Mouse (Mus musculus) c-Kit-positive CD71-positive TER-119-positive erythroid progenitor cells, embryonic 14.5 days (primary cell): ENCODE results near the gene Cobll1.

Experiments used
- DNase-seq: peaks from one replicate; pipeline ENCODE4 v3.0.0-alpha.2; 2013; ENCODE audit warnings: low spot score

Gene Cobll1

GRCm38 (mm10) chr2:65145421-65146117 is 93.6 kb downstream of the Cobll1 start:
- no peak for DNase-seq

DNA sequence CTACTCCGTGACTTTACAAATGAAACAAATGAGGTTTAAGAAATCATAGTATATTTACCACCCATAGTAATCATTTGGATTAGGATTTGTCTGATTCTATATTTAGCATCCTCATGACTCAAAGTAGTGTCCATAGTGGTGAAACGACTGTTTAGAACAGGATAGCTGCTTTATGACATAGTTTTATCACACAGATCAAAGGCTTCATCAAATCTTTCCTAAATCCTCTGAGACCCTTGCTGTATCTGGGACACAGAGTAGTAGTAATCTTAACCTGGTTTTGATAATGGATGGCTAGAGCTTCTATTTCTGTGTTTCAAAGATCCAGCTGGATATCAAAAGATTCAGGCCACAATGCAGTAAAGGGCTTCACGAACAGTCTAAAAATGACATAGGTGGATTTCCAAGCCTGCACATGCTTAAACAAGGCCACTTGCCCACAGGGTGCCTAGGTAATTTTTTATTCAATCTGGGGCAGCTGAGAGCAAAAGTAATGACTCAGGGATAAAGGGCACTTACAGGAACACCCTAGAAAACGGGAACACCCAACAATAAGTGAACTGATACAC is 98.0 kb downstream of the Cobll1 start:
- DNase-seq = no peak

DNA sequence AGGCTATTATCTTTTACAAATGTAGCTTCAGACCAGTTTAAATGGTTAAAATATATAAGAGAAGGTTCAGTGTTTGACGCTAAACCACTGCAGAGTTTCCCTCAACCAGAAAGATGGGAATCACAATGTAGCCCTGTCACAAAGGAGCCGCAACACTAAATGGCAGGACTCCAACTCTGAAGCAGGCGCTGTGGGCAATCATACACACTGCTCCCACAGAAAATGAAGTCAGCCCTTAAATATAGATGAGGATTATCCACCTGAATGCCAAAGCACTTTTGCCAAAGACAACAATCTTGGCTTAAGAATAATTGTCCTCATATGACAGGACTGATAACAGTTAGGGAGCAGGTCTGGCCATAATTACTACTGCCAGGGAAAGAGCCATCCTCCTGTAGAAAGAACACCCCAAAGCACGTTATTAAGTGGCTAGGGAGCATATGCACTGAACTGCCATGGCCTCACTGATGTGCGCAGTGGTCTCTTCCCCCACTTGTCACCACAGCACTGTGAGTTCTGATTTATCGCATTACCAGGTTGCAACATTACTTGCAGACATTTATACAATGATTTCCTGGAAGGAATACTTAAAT is 98.8 kb downstream of the Cobll1 start:
- DNase-seq = no peak

- no peak for DNase-seq
Measured at GRCm38 (mm10) chr2:65139606-65140329, 99.4 kb downstream of the Cobll1 start.

- DNase-seq = no peak
Measured at GRCm38 (mm10) chr2:65138992-65139391, 100.2 kb downstream of the Cobll1 start.

DNA sequence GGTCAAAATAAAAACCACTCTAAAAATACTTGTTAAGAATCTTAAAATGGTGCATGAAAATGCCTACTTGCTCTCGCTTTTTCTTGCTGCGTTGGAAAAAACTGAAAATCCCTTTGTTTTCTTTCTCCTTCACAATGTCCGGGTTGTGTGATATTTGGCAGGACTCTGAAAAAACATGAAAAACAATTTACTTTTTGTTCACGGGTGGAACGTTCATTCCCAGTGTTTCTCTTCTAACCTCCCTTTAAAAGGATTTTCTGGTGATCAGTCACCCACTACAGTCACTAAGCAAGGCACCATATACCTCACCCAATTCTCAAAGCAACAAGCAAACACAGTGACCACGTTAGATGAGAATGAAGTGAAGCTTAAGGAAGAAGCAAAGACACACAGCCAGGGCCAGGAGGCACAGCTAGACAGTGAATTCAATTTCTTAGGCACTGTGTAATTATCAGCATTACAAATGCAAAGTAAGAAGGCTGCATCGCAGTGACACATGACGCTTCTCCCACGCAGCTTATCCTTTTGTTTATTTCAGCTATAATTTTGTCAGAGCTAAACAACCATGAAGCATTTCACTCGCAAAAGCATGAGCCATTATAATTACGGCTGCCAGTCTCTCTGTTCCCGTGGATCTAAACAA is 112.9 kb downstream of the Cobll1 start:
- no peak for DNase-seq

DNA sequence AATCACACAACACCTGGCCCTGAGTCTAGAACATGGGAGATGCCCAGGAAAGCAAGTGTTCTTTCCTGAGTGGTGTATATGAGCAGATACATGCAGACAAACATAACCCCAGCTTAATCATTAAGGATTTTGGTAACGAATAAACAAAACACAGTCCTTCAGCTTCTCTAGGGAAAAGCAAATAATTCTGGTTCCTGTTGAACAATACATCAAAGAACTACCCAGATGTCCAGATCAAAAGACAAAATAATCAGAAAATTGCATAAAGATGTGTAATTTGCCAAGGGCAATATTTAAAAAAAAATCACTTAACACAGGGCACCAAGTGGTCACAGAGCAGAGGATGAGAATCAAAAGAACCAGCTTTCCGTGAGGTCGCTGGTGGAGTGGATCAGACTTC is 115.5 kb downstream of the Cobll1 start:
- DNase-seq = no peak

GRCm38 (mm10) chr2:65121435-65121834 is 117.8 kb downstream of the Cobll1 start:
- DNase-seq = peak; percentile 4

- DNase-seq = no peak
Measured at GRCm38 (mm10) chr2:65121012-65121411, 118.2 kb downstream of the Cobll1 start.

DNA sequence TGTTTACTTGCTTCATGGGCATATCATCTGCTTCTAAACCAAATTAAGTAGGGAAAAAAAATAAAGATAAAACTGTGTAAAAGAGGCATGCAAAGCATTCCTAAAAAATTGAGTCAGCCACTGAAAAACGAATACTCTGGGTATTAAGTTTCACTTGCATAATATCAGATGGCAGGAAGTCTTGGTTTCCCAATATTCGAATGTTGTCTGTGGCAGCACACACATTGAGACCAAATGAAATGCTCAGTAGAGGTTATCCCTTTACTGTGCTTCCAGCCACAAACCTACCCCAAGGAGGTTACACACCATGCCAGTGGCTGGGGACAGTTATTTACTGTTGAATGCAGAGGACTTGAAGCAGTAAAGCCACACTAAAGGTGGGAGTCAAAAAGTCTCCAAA is 119.1 kb downstream of the Cobll1 start:
- DNase-seq = no peak

- DNase-seq = no peak
Measured at GRCm38 (mm10) chr2:65119667-65120066, 119.5 kb downstream of the Cobll1 start.

GRCm38 (mm10) chr2:65119076-65119475 is 120.1 kb downstream of the Cobll1 start:
- no peak for DNase-seq

DNA sequence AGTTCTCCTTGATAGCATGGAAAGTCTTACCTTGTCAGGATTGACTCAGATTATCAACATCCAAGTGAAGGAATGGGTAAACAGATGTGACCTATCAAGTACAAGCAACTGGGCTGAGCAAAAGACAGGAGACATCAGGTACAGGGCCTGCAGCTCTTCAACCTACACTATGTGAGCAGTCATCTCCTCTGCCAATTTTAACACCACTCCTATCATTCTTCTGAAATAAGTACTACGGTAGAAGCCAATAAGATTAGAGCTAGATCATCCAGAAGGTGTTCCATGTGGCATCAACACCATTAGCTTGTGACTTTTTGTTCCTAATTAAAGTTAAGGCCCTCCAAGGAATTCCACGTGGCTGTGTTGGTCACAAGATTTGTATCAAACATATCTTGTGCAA is 121.3 kb downstream of the Cobll1 start:
- DNase-seq = no peak

- DNase-seq = no peak
Measured at GRCm38 (mm10) chr2:65116428-65117125, 122.6 kb downstream of the Cobll1 start.

DNA sequence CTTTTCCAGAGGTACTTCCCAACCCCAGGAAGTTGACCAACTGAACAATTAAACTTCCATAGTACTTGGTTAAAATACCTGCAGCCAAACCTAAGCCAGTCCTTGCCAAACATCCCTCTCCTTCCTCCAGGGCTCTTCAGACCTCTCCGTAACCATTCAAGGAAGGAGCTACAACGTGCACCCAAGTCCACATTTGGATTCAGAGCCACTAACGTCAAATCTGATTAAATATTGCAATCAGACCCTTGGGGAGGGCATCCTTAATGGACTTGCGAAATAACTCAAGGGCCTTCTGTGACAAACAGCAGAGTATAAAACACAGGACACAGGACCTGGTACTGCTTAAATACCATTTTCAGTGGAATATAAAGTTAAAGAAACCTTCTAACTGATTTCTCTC is 126.0 kb downstream of the Cobll1 start:
- DNase-seq = no peak

GRCm38 (mm10) chr2:65104569-65104968 is 134.6 kb downstream of the Cobll1 start:
- no peak for DNase-seq

- no peak for DNase-seq
Measured at GRCm38 (mm10) chr2:65103801-65104200, 135.4 kb downstream of the Cobll1 start.

DNA sequence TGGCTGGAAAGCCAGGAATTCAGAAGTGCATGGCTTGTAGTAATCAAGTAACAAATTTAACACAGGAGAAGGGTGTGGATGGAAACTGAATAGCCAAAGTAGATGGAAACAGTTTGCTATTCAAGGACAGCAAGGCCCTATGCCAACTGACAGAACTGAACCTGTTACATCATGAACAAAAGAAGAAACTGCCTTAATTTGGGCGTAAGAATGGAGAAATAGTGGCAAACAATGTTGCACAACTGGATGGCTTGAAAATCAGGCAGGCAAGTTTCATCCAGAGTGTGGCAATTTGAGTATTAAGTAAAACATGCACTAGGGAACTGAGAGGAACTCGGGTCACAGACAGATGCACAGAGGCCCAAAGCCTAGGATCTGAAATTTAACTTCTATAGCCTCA is 137.8 kb downstream of the Cobll1 start:
- no peak for DNase-seq

DNA sequence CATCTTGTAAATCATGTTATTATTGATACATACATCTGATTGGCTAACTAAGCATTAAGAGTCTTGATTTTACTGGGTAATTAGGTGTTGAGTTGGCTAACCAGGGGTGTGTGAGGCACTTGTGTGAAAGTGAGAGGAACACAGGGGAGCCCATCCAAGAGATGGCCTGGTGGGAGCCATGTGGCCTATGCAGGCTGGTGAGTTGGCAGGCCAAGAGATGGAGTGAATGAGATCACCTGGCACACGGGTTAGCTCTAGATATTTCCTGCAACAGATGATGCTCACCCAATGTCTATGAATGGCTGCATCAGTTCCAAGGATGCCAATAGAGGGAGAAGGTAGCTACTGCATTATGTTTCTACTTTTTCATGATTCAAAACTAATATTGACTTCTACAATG is 139.2 kb downstream of the Cobll1 start:
- no peak for DNase-seq

DNA sequence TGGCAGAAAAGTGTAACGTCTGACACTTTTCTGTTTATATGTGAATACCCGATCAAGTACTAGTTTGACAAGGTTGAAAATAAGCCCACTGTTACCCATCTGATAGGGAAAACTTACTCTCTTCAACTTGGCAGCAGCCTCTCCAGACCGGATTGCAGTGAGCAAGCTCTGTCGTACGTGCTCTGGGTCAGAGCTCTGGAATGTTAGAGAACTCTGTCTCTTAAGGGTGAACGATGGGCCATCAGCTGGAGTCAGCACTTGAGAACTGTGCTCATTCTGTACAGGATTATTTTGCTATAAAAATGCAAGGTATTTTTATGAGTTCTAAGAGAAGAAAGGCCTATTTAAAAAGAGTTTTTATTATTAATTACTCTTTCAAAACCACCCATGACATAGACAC is 143.6 kb downstream of the Cobll1 start:
- DNase-seq = no peak

- DNase-seq = no peak
Measured at GRCm38 (mm10) chr2:65093990-65094389, 145.2 kb downstream of the Cobll1 start.

DNA sequence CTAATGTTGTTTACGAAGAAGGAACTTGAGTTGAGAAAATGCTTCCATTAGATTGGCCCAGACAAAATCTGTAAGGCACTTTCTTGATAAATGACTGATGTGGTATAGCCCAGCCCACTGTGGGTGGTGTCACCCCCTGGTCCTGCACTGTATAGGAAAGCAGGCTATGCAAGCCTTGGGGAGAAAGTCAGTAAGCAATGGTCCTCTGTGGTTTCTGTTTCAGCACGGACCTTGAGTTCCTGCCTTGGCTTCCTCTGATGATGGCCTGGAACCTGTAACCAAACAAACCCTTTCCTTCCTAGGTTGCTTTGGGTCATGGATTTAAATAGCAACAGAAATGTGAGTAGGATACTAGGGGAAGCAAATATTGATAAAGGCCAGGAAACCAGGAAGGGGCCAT is 148.2 kb downstream of the Cobll1 start:
- no peak for DNase-seq
